Mouse (Mus musculus): ENCODE results near the gene Sema3d.

DNA sequence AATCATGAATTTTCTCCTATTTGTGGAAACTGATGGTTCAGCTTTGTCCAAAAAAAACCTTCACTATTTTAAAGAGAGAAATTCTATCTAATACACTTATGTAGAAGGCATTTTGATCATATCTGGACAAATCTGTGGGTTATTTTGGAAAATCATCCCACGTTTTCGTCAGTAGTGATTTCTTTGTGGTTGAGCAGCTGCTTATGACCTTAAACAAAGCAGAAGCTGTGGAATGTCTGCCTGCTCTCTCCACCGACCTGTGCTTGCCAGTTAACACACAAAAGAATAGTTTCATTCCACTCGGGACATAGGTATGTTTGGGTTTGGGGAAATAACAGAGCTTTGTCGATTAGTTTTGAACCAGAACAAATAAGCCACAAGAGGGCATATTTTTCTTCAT lies 4.3 kb upstream of the Sema3d start:
- TF ChIP-seq POLR2A (IDR thresholded peaks at IDR 0.05; ENCODE audit: low read depth, low read length) (no peak), CTCF (conservative IDR thresholded peaks at IDR 0.05; ENCODE audit: insufficient read depth, insufficient read length, low read depth, low read length) (no peak)

All from kidney, adult 2 months (tissue).